Mouse (Mus musculus) retina, adult 2 months (tissue): ENCODE results near the gene Zfyve1.

ENCODE experiments used
- DNase-seq: peaks from one replicate; pipeline ENCODE4 v3.0.0-alpha.2; 2012; ENCODE audit warnings: low read depth, low spot score

The Zfyve1 gene

DNA sequence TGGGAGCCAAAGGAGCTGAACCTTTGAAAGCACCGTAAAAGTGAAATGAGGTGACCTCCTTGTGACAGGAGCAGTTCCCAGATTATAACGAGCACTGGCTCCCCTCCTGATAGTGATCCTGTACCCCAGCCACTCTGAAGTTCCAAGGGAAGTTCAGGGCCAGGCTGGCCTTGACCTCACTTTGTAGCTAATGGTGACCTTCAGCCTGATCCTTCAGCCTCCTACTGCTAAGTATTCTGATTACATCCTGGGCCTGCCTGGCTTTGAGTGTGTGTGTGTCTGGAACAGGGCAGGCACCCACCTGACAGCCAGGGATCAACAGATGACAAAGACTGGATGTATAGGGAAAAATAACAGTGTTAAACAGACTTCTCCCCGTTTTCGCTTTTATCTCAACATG is 73.1 kb downstream of the Zfyve1 start:
- DNase-seq = no peak

- no peak for DNase-seq
Observed at GRCm38 (mm10) chr12:83523056-83523455, 74.0 kb downstream of the Zfyve1 start.

DNA sequence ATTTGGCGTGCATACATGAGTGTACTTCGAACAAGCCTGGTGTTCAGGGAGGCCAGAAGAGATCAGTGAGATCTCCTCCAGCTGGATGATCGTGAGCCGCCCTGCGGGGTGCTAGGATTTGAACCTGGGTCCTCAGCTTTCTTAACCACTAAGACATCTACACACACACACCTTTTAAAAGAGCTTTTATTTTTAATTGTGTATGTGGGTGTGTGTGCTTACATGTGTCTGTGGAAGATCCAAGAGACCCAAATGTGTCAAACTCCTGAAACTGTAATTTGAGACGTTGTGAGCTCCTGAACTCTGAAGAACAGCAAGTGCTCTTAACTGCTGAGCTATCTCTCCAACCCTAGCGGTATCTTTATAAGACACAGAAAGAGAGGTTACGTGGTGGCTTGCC is 75.9 kb downstream of the Zfyve1 start:
- no peak for DNase-seq

DNA sequence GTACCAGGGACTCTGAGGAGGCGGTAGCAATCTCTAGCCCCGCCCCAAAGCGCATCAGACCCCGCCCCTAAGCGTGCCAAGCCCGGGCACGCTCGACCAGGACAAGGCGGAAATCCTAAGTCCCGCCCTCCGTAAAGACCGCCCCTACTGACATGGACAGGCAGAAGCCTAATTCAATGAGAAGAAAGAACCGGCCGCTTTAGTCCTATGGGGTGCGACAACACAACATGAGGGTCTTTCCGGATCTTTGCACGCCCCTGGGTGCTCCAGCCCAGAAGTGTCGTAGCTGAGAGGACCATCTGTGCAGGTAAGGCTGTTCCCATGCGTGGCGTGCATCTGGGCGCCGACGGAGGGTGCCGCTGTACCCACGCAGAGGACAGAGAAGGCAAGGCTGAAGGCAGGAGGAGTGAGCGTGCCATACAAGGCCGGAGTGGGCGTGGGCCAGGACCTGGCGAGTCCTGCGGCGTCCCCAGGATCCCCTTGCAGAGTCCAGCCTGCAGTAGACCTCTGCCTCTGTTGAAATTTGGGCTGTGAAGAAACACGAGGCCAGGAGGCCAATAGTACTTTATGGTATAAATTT is 76.6 kb downstream of the Zfyve1 start, which contains the start of gene Dcaf4:
Dcaf4 (plus strand) TSS at position 156 of the 580 bp plus-strand sequence.
- DNase-seq = peak; percentile 85

DNA sequence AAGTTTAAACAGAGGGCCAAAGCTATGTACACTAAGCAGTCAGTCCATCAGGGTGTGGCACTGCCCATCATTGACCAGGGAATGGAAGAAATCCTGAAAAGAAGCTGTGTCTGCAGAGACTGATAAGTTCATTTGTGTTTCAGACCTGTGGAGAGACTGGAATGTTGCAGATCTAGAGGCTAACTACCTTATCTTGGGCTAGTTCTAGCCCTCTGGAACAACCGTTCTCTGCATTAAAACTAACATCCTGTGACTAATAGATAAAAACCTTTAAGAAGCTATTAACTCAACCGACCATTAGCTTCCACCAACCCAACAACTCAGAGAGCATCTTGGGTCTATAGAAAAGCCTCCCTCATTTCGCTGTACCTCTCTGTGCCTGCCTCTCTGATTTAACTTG is 79.4 kb downstream of the Zfyve1 start:
- no peak for DNase-seq

- no peak for DNase-seq
Observed at GRCm38 (mm10) chr12:83514216-83514615, 82.8 kb downstream of the Zfyve1 start.

DNA sequence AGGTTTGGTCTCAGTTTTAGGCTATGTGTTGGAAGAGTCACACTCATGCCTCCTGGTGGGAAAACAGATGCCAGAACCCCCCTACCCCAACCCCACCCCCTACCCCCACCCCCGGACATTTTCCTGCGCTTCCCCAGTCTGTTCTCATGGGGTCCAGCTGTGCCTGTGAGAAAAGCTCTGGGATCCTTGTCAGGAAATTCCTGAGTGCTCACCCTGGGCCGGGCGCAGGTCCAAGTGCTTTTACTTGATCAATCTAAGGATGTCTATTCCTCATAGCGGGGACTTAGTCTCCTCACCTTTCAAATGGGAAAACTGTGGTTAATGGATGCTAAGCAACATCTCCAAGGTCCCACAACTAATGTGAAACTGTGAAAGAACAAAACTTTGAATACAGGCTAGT is 83.8 kb downstream of the Zfyve1 start:
- DNase-seq = no peak

- DNase-seq = no peak
Observed at GRCm38 (mm10) chr12:83512783-83513182, 84.2 kb downstream of the Zfyve1 start.

GRCm38 (mm10) chr12:83510586-83510985 is 86.4 kb downstream of the Zfyve1 start:
- DNase-seq = no peak

DNA sequence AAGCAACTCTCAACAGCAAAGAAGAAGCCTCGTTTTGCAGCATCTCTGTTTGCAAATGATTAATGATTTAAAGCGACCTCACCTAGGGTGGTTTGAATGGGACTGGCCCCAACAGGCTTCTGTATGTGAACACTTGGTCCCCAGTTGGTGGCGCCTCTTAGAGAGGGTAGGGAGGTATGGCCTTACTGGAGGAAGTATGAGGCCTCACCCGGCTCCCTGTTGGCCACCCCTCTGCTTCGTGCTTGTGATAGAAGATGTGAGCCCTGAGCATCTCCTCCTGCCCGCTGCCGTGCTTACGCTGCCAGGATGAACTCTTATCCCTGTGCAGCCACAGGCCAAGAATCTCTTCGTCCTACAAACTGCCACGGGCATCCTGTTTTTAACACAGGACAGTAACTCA is 90.5 kb downstream of the Zfyve1 start:
- no peak for DNase-seq

DNA sequence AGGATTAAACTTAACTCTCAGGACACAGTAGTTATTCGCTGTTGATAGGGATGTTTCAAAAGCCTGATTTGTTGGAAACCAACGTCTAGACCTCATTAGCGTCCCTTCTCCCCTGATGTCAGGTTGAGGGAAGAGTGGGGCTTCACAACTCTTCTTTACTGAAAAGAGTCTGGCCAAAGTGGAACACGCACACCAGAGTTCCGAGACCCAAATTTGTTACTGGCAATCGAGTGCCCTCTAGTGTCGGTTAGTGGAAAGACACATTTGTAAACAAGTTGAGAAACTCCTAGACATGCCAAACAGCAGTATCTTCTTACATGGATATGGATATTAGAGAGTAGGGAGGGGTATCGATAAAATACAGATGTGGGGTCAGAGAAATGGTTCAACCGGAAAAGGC is 94.8 kb downstream of the Zfyve1 start:
- DNase-seq = no peak

DNA sequence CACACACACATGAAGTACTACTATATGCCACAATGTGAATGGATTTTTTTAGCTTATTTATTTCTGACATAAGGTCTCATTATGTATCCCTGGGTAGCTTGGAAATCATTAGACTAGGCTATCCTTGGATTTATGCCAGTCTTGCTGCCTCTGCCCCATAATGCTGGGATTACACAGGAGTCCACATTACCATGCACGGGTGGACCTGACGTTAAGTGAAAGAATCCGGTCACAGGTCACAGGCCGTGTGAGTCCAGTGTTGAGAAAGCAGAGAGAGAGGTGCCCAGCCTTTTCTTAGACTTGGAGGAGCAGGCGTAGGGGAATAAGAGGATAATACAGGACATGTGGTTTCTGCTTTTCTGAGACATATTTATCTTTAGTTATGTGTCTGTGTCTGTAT is 97.8 kb downstream of the Zfyve1 start:
- DNase-seq = no peak

- DNase-seq = no peak
Observed at GRCm38 (mm10) chr12:83497959-83498358, 99.1 kb downstream of the Zfyve1 start.

GRCm38 (mm10) chr12:83496736-83497135 is 100.3 kb downstream of the Zfyve1 start:
- no peak for DNase-seq
